Mouse (Mus musculus): ENCODE data around the gene Foxl1. TPM values are rescaled to one million over a fixed set of nuclear protein-coding genes. Genes with fewer than 3 reads are reported as not detected.

Foxl1 gene
- total and polyA plus RNA-seq, 3 experiments: 0.07 to 0.12 TPM; not detected in 1

GRCm38 (mm10) chr8:121079201-121079600, 48.5 kb upstream of the Foxl1 start:
- Histone ChIP-seq H3K4me3 (ENCODE audit: control insufficient read depth in 1 of 2, insufficient read depth in 1 of 2, low read depth in 2 of 2, low read length in 2 of 2) (no peak overlapping the region), H3K9me3 (replicated peaks; ENCODE audit: insufficient read depth, low read length) (no peaks in the 10 kb centered on the region), H3K27ac (ENCODE audit: control insufficient read depth, low read depth, low read length) (no peak overlapping the region), H3K27me3 (ENCODE audit: control insufficient read depth in 1 of 2, insufficient read depth in 2 of 2, low read length in 2 of 2) (no peaks in the 10 kb centered on the region), H3K4me1 (ENCODE audit: control insufficient read depth in 1 of 2, insufficient read depth in 2 of 2, low read length in 2 of 2) (no peaks in the 10 kb centered on the region), H3K9ac (ENCODE audit: control insufficient read depth, low read depth, low read length, poor library complexity, severe bottlenecking) (no peak overlapping the region), H3K36me3 (ENCODE audit: control insufficient read depth in 1 of 2, insufficient read depth in 2 of 2, low read length in 2 of 2) (no peaks in the 10 kb centered on the region), H3K79me2 (ENCODE audit: control insufficient read depth, insufficient read depth, low read length, poor library complexity) (no peaks in the 10 kb centered on the region)
- TF ChIP-seq TAL1 (IDR thresholded peaks at IDR 0.05; ENCODE audit: low read length): no peak
- TF ChIP-seq RAD21 (IDR thresholded peaks at IDR 0.05; ENCODE audit: low read depth, low read length): no peak
- no peak for TF ChIP-seq MEF2A (IDR thresholded peaks at IDR 0.05; ENCODE audit: extremely low read depth, insufficient replicate concordance, low read depth, low read length, poor library complexity, severe bottlenecking)
- TF ChIP-seq JUND (IDR thresholded peaks at IDR 0.05; ENCODE audit: low read depth, low read length): no peak
- TF ChIP-seq EP300 (IDR thresholded peaks at IDR 0.05; ENCODE audit: low read depth in 1 of 2, low read length in 2 of 2): no peak
- TF ChIP-seq UBTF (IDR thresholded peaks at IDR 0.05; ENCODE audit: borderline replicate concordance, insufficient read depth, low read depth, low read length): no peak
- no peak for DNase-seq (ENCODE audit: low read depth, low spot score)

- H3K9me3 ChIP-seq (replicated peaks; ENCODE audit: insufficient read depth, low read length): no peaks in the 10 kb centered on the region
- no peaks in the 10 kb centered on the region for H3K36me3 ChIP-seq (ENCODE audit: control insufficient read depth in 1 of 2, insufficient read depth in 2 of 2, low read length in 2 of 2)
- DNase-seq (ENCODE audit: low read depth, low spot score): no peak
- H3K79me2 ChIP-seq (ENCODE audit: control insufficient read depth, insufficient read depth, low read length, poor library complexity): no peaks in the 10 kb centered on the region
- H3K27ac ChIP-seq (ENCODE audit: control insufficient read depth, low read depth, low read length): no peak overlapping the region
- no peaks in the 10 kb centered on the region for H3K4me1 ChIP-seq (ENCODE audit: control insufficient read depth in 1 of 2, insufficient read depth in 2 of 2, low read length in 2 of 2)
- TF ChIP-seq ZC3H11A (IDR thresholded peaks at IDR 0.05; ENCODE audit: low read depth, low read length) (no peak), ZNF384 (IDR thresholded peaks at IDR 0.05; ENCODE audit: low read depth, low read length) (no peak), ELF1 (IDR thresholded peaks at IDR 0.05; ENCODE audit: low read depth, low read length) (no peak), MXI1 (IDR thresholded peaks at IDR 0.05; ENCODE audit: low read depth, low read length) (no peak), UBTF (IDR thresholded peaks at IDR 0.05; ENCODE audit: borderline replicate concordance, insufficient read depth, low read depth, low read length) (no peak), CHD2 (IDR thresholded peaks at IDR 0.05; ENCODE audit: low read length) (no peak), HCFC1 (IDR thresholded peaks at IDR 0.05; ENCODE audit: low read depth, low read length) (no peak), CHD1 (IDR thresholded peaks at IDR 0.05; ENCODE audit: low read depth, low read length) (no peak), GABPA (IDR thresholded peaks at IDR 0.05; ENCODE audit: low read depth, low read length) (no peak), GATA1 (IDR thresholded peaks at IDR 0.05; ENCODE audit: low read depth, low read length) (no peak), SMC3 (IDR thresholded peaks at IDR 0.05; ENCODE audit: low read depth, low read length) (no peak), ZMIZ1 (IDR thresholded peaks at IDR 0.05; ENCODE audit: low read depth, low read length) (no peak), MEF2A (IDR thresholded peaks at IDR 0.05; ENCODE audit: extremely low read depth, insufficient replicate concordance, low read depth, low read length, poor library complexity, severe bottlenecking) (no peak), E2F4 (IDR thresholded peaks at IDR 0.05; ENCODE audit: borderline replicate concordance, low read depth, low read length) (no peak), POLR2AphosphoS5 (IDR thresholded peaks at IDR 0.05; ENCODE audit: borderline replicate concordance, low read depth, low read length) (no peak), ETS1 (IDR thresholded peaks at IDR 0.05; ENCODE audit: low read depth, low read length) (no peak), RCOR1 (IDR thresholded peaks at IDR 0.05; ENCODE audit: low read depth, low read length) (no peak), TAL1 (IDR thresholded peaks at IDR 0.05; ENCODE audit: low read length) (no peak)
- H3K9ac ChIP-seq (ENCODE audit: control insufficient read depth, low read depth, low read length, poor library complexity, severe bottlenecking): no peak overlapping the region
- H3K4me3 ChIP-seq (ENCODE audit: control insufficient read depth in 1 of 2, insufficient read depth in 1 of 2, low read depth in 2 of 2, low read length in 2 of 2): no peak overlapping the region
- H3K27me3 ChIP-seq (ENCODE audit: control insufficient read depth in 1 of 2, insufficient read depth in 2 of 2, low read length in 2 of 2): no peaks in the 10 kb centered on the region
Observed at GRCm38 (mm10) chr8:121079944-121080343, 47.8 kb upstream of the Foxl1 start.

Measured in MEL (cell line).